Mouse (Mus musculus) ES-Bruce4 (cell line): ENCODE measurements around the gene Plcb3.

ENCODE experiments used
- CTCF ChIP-seq: IDR thresholded peaks from one replicate; pipeline ENCODE4 v1.8.1; 2011; ENCODE audit warnings: low read depth, low read length
- EP300 ChIP-seq: IDR thresholded peaks from 2 replicates; pipeline ENCODE4 v1.6.1; 2011; ENCODE audit warnings: low read depth, low read length; ENCODE audit not compliant: insufficient read depth
- POLR2A ChIP-seq: IDR thresholded peaks from one replicate; pipeline ENCODE4 v1.8.1; 2011; ENCODE audit warnings: low read length; ENCODE audit not compliant: insufficient read depth

GRCm38 (mm10) chr19:6905498-6906159 lies 70.6 kb downstream of the Plcb3 start:
- TF ChIP-seq CTCF (no peak), POLR2A (no peak), EP300 (no peak)
